18 mouse cellular contexts compared by ENCODE assay signal in the genomic region with DNA sequence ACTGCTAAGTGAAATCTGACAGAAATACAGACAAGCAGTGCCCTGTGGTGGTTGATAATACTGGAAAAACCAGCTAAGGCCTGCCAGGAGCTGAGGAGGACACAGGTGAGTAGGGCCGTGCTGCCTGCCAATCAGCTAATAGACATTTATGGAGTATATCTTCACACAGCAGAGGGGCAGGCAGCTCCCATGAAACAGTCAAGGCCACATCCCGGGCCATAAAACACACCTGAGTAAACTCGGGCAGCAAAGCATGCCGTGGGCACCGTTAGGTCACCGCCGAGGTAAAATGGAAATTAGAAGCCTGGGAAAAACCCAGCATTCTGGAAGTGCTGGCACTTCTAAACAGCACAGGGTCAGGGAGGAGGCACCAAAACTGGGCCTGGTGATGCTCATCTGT.
DNase-seq lines count a peak whose midpoint lies in the region; ATAC-seq and TF ChIP-seq lines count a peak whose summit lies in the region.
"Had no signal": no experiment of that assay in that cellular context is flagged by ENCODE, and none has a peak within 500 bp of the region (broad histone marks: within the 10 kb centered on the region; RNA-seq: fewer than 3 reads in every experiment).

No protein-coding gene starts in this region.

- H3K27me3 ChIP-seq in stomach, embryonic 15.5 days (replicated peaks): no peaks in the 10 kb centered on the region
- H3K27me3 ChIP-seq in stomach, postnatal 0 days (ENCODE audit: control insufficient read depth, insufficient read depth, low read length): no peaks in the 10 kb centered on the region; the same call in 1 of the 2 replicates
- H3K27me3 ChIP-seq in kidney, embryonic 14.5 days (ENCODE audit: control insufficient read depth, insufficient read depth, low read length): no peaks in the 10 kb centered on the region
- no peaks in the 10 kb centered on the region for H3K27me3 ChIP-seq in forebrain, embryonic 10.5 days (ENCODE audit: poor library complexity, severe bottlenecking)

- no peak for TF ChIP-seq EP300 in stomach, postnatal 0 days (optimal IDR thresholded peaks at IDR 0.05)

- no peak overlapping the region for H3K9ac ChIP-seq in stomach, embryonic 15.5 days
- no peak overlapping the region for H3K9ac ChIP-seq in stomach, postnatal 0 days (ENCODE audit: low read length)
- H3K9ac ChIP-seq in kidney, embryonic 14.5 days (ENCODE audit: low read depth, low read length): no peak overlapping the region
- H3K9ac ChIP-seq: forebrain, embryonic 12.5 days had no signal

- DNase-seq in stomach, postnatal 0 days (ENCODE audit: low spot score): no peak
- DNase-seq in kidney, postnatal 25 days: peak; percentile 25 to 60
- no peak for DNase-seq in adrenal gland, adult (ENCODE audit: inconsistent age in 2 of 2, low spot score in 1 of 2)
- DNase-seq in forebrain, embryonic 10.5 days (ENCODE audit: extremely low spot score, low spot score): no peak
- DNase-seq in heart, adult 8-10 months (ENCODE audit: low spot score): no peak
- DNase-seq: adrenal gland, postnatal 36 days; cerebellum, adult 9-11 months; gastrocnemius, postnatal 36 days; lung, postnatal 4 days; midbrain, embryonic 14.5 days; right cerebral cortex, postnatal 14 days; thymus, postnatal 25 days had no signal

- no peak for TF ChIP-seq CTCF in stomach, postnatal 0 days (IDR thresholded peaks at IDR 0.05; ENCODE audit: low read depth)

- no peak overlapping the region for H3K4me2 ChIP-seq in stomach, embryonic 15.5 days
- H3K4me2 ChIP-seq in stomach, postnatal 0 days (replicated peaks; ENCODE audit: low read depth): no peak overlapping the region
- no peak overlapping the region for H3K4me2 ChIP-seq in kidney, embryonic 14.5 days (replicated peaks; ENCODE audit: low read depth, low read length)
- H3K4me2 ChIP-seq: forebrain, embryonic 12.5 days had no signal

- H3K4me3 ChIP-seq in stomach, embryonic 15.5 days (replicated peaks): no peak overlapping the region
- no peak overlapping the region for H3K4me3 ChIP-seq in stomach, postnatal 0 days (ENCODE audit: low read depth, low read length)
- no peak overlapping the region for H3K4me3 ChIP-seq in kidney, embryonic 14.5 days (ENCODE audit: low read length)
- H3K4me3 ChIP-seq in forebrain, embryonic 10.5 days: no peak overlapping the region
- H3K4me3 ChIP-seq: forebrain, embryonic 12.5 days; heart, embryonic 10.5 days; layer of hippocampus, adult 2 months had no signal

- H3K36me3 ChIP-seq in stomach, embryonic 15.5 days: no peaks in the 10 kb centered on the region
- H3K36me3 ChIP-seq in stomach, postnatal 0 days (ENCODE audit: control insufficient read depth, insufficient read depth, low read length): no peaks in the 10 kb centered on the region
- no peaks in the 10 kb centered on the region for H3K36me3 ChIP-seq in kidney, embryonic 14.5 days (ENCODE audit: control insufficient read depth, insufficient read depth, low read length)
- no peaks in the 10 kb centered on the region for H3K36me3 ChIP-seq in forebrain, embryonic 10.5 days (replicated peaks)
- H3K36me3 ChIP-seq: forebrain, embryonic 12.5 days; heart, embryonic 10.5 days had no signal

- H3K27ac ChIP-seq in stomach, embryonic 15.5 days: no peak overlapping the region
- H3K27ac ChIP-seq in stomach, postnatal 0 days (replicated peaks): no peak overlapping the region
- H3K27ac ChIP-seq in kidney, embryonic 14.5 days (ENCODE audit: low read depth, low read length): no peak overlapping the region
- H3K27ac ChIP-seq in forebrain, embryonic 10.5 days: no peak overlapping the region
- H3K27ac ChIP-seq: forebrain, embryonic 12.5 days; heart, embryonic 10.5 days; hindbrain, postnatal 0 days; layer of hippocampus, adult 2 months had no signal

- H3K4me1 ChIP-seq in stomach, embryonic 15.5 days: peaks cover 26% of the 10 kb centered on the region
- H3K4me1 ChIP-seq in stomach, postnatal 0 days (replicated peaks; ENCODE audit: control insufficient read depth, insufficient read depth): no peaks in the 10 kb centered on the region
- H3K4me1 ChIP-seq in kidney, embryonic 14.5 days (ENCODE audit: control insufficient read depth, insufficient read depth, low read length): peaks cover 11% of the 10 kb centered on the region; the same call in 1 of the 2 replicates
- H3K4me1 ChIP-seq in forebrain, embryonic 10.5 days: peaks cover 15% of the 10 kb centered on the region

- 79% methylated on average over 7 of the region's 7 CpGs for WGBS in stomach, embryonic 15.5 days
- WGBS in stomach, postnatal 0 days: 69% methylated on average over 7 of the region's 7 CpGs
- WGBS in kidney, embryonic 14.5 days: 37% methylated on average over 7 of the region's 7 CpGs
- 95% methylated on average over 7 of the region's 7 CpGs for WGBS in forebrain, embryonic 10.5 days

- ATAC-seq in stomach, embryonic 15.5 days (ENCODE audit: insufficient read depth, low FRiP score, low read depth): peak; percentile 36; the same call in 1 of the 2 replicates
- no peak for ATAC-seq in stomach, postnatal 0 days (ENCODE audit: low FRiP score, low TSS enrichment)
- ATAC-seq in kidney, embryonic 14.5 days (ENCODE audit: low FRiP score, low TSS enrichment): peak; percentile 53; the same call in 1 of the 2 replicates
- ATAC-seq: hindbrain, postnatal 0 days had no signal

- no peaks in the 10 kb centered on the region for H3K9me3 ChIP-seq in stomach, embryonic 15.5 days
- no peaks in the 10 kb centered on the region for H3K9me3 ChIP-seq in stomach, postnatal 0 days (ENCODE audit: control insufficient read depth, low read length)
- no peaks in the 10 kb centered on the region for H3K9me3 ChIP-seq in kidney, embryonic 14.5 days (ENCODE audit: control insufficient read depth, low read length)
- no peaks in the 10 kb centered on the region for H3K9me3 ChIP-seq in forebrain, embryonic 10.5 days
- H3K9me3 ChIP-seq: forebrain, embryonic 12.5 days; heart, embryonic 10.5 days had no signal

Comparison
In these comparisons a context has a peak if more than half of its experiments do, and no peak if none do; other contexts are left out.
1. DNase-seq: peak in kidney, postnatal 25 days (2 of 2); none in stomach, postnatal 0 days (single experiment), adrenal gland, adult (0 of 2), forebrain, embryonic 10.5 days (single experiment) and heart, adult 8-10 months (single experiment).